Mouse (Mus musculus): ENCODE data around the gene Vps8.

DNA sequence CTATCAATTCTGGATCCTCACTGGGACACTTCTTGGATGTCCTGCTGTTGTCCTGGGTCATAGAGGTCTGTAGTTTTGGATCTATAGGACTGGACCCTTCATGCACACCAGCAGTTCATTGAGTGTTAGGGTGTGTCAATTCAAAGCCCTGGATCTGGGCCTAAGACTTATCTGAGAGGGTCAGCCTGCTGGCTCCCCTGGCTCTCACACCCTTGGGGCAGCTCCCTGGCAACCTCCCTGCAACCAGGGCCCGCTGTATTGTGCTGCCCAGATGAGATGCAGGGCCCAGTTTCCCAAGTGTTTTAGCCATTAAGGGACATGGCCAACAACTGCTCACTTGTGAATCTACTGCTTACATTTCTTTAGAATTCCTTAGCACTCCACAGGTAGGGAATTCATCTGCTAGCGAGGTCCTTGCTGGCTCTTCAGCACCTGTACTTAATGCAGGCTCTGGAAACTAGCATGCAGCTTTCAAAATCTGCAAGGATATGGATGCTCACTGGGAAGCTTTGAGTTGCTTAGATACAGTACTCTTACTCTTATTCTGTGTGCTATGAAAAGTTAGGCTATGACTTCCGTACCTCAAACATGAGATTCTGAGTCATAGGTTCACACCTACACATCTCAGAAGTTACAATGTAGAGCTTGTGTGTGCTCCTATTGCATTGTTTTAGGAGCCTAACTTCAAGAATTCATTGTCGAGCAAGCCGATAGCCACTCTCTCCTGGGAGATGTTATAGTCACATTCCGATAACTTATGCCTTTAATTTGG is 183.5 kb downstream of the Vps8 start:
- TF ChIP-seq CTCF (IDR thresholded peaks at IDR 0.05; ENCODE audit: extremely low read depth, insufficient read depth, low read length) (no peak), POLR2A (IDR thresholded peaks at IDR 0.05; ENCODE audit: extremely low read depth, insufficient read depth, low read length) (no peak)

Measured in cortical plate, adult 2 months (tissue).